Mouse (Mus musculus) intestine, embryonic 16.5 days (tissue): ENCODE measurements around the gene Zzef1. TPM values are rescaled to one million over a fixed set of nuclear protein-coding genes. Genes with fewer than 3 reads are reported as not detected.
A peak's percentile ranks its signal among the peaks of the same experiment; 100 is the strongest.

Experiments
- ATAC-seq: fragments of 200-750 bp; cut with Nextera tagmentation; 2 replicates; pipeline ENCODE4 v1.8.0; 2017; ENCODE audit warnings: moderate TSS enrichment, moderate library complexity
- H3K27ac ChIP-seq: fragments of 300-500 bp; sonication (generic); 2 replicates; pipeline ENCODE4 v1.5.1; 2014; ENCODE audit warnings: mild to moderate bottlenecking, low read length
- H3K27me3 ChIP-seq: fragments of 300-500 bp; sonication (generic); replicated peaks from 2 replicates; pipeline ENCODE4 v1.6.1; 2014; ENCODE audit warnings: low read length, control low read depth, mixed read lengths; ENCODE audit not compliant: control insufficient read depth, insufficient read depth
- H3K36me3 ChIP-seq: fragments of 300-500 bp; sonication (generic); 2 replicates; pipeline ENCODE4 v1.6.1; 2014; ENCODE audit warnings: low read length, control low read depth; ENCODE audit not compliant: control insufficient read depth, insufficient read depth
- H3K4me1 ChIP-seq: fragments of 300-500 bp; sonication (generic); 2 replicates; pipeline ENCODE4 v1.6.1; 2014; ENCODE audit warnings: low read length, control low read depth, mixed read lengths; ENCODE audit not compliant: control insufficient read depth, insufficient read depth
- H3K4me2 ChIP-seq: fragments of 300-500 bp; sonication (generic); 2 replicates; pipeline ENCODE4 v1.6.1; 2014; ENCODE audit warnings: low read depth, low read length, control low read depth
- H3K4me3 ChIP-seq: fragments of 300-500 bp; sonication (generic); 2 replicates; pipeline ENCODE4 v1.5.1; 2014; ENCODE audit warnings: mild to moderate bottlenecking, low read length
- H3K9ac ChIP-seq: fragments of 300-500 bp; sonication (generic); 2 replicates; pipeline ENCODE4 v1.6.1; 2014; ENCODE audit warnings: low read depth, low read length
- H3K9me3 ChIP-seq: fragments of 300-500 bp; sonication (generic); 2 replicates; pipeline ENCODE4 v1.6.1; 2016; ENCODE audit warnings: low read length, control low read depth; ENCODE audit not compliant: control insufficient read depth
- WGBS: fragments of 180-500 bp; shearing (Covaris S2); extraction: QIAGEN DNeasy Blood & Tissue Kit; methylation state at CpG from one replicate; pipeline ENCODE4 v1.1.7; 2014; 5-methylcytosine and 5-hydroxymethylcytosine counted together
- microRNA-seq: library from miRNA; unstranded; fragments of <30 nt; microRNA quantifications from one replicate; pipeline ENCODE4, GENCODE M21; 2016
- polyA plus RNA-seq: library from polyadenylated mRNA; unstranded; fragments of >200 nt; fragmentation: Nextera tagmentation; extraction: Ambion mirVana; gene quantifications from 2 replicates; pipeline ENCODE4 v1.2.1, GENCODE M21; 2015

Zzef1 gene
- polyA plus RNA-seq, 1 experiment from 2014 or later: 11.3 TPM

DNA sequence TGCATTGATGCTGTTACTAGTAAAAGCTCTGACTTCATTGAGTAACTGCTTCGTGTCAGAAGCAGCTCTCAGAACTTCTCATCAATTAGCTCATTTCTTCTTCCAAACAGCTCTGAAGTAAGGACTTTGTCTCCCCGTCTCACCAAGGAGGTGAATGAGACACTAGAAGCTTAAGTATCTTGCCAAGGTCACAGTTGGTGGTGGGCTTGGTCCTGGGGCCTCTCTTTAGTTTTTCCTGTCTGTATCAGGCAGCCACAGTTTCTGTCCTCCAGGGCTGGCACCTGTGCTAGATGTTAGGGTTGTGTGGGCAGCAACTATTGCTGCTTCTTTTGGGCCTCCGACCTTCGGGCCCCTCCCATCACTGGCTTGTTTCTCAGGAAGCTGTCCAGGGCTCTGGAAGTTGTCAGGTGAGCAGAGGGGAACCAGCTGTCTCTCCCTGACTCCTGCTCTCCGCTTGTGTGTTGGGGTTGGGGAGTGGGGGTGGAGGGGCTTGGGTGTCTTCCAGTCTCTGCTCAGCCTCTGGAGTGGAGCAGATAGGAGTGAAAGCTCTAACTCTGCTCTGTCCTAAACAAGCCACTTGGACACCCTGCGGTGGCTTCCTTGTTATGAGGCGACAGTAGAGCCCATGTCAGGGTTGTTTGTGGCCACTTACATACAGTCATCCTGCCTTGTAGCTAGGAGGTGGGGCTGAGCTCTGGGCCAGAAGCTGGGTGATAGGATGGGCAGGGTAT lies 167.2 kb downstream of the Zzef1 start:
- 37% methylated on average over 7 of the region's 7 CpGs for WGBS
- Histone ChIP-seq H3K9me3 (no peaks in the 10 kb centered on the region), H3K9ac (peak overlapping the region; percentile 29; the same call in 1 of the 2 replicates), H3K27me3 (peaks cover 5% of the 10 kb centered on the region; the same call in 1 of the 2 replicates), H3K4me1 (peaks cover 40% of the 10 kb centered on the region), H3K4me3 (no peak overlapping the region), H3K4me2 (peak overlapping the region; percentile 33), H3K36me3 (no peaks in the 10 kb centered on the region), H3K27ac (peak overlapping the region; percentile 77)
- peak; percentile 47 for ATAC-seq

DNA sequence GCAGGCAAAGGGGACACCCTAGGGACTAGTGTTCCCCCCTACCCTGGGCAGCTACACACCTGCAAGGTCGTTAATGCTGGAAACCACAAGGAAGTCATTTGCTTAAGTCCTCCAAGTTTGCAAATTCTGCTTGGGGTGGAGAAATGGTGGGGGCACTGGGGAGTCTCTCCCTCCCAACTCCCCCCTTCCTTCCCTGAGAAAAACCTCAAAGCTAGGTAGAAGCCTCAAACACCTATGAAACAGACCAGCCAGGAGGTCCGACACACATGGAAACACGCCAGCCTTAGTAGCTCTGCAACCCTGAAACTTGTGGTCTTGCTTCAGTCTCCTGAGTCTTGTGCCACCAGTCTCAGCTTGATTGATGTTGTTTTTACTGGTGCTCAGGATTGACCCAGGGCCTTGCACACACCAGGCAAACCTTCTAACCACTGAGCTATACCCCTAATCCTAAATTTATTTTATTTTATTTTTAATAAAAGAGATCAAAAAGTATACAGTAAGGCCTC lies 167.8 kb downstream of the Zzef1 start:
- no peak overlapping the region for H3K4me3 ChIP-seq
- H3K4me1 ChIP-seq: peaks cover 40% of the 10 kb centered on the region
- peak overlapping the region; percentile 52 for H3K27ac ChIP-seq
- no peaks in the 10 kb centered on the region for H3K9me3 ChIP-seq
- H3K4me2 ChIP-seq: 0 out of 2 replicates have a peak overlapping the region, but pooled peaks have one; percentile 33
- no peaks in the 10 kb centered on the region for H3K36me3 ChIP-seq
- 42% methylated on average over 3 of the region's 3 CpGs for WGBS
- H3K9ac ChIP-seq: no peak overlapping the region; the same call in 1 of the 2 replicates
- H3K27me3 ChIP-seq: peaks cover 5% of the 10 kb centered on the region; the same call in 1 of the 2 replicates
- ATAC-seq: no peak

DNA sequence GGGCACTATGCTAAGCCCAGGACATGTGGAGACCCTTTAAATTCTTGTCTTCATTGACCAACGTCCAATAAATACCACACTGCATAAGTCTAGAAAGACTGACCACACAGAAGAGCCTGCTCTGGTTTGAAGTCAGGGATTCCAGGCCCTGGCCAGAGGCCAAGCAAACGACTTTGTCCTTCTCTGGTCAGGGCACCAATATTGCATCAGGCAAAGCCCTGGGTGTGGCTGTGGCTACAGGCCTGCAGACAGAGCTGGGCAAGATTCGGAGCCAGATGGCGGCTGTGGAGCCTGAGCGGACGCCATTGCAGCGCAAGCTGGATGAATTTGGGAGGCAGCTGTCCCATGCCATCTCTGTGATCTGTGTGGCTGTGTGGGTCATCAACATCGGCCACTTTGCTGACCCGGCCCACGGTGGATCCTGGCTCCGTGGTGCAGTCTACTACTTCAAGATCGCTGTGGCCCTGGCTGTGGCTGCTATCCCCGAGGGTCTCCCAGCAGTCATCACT lies 179.0 kb downstream of the Zzef1 start:
- H3K9me3 ChIP-seq: no peaks in the 10 kb centered on the region
- H3K4me2 ChIP-seq: no peak overlapping the region
- no peak overlapping the region for H3K9ac ChIP-seq
- H3K27me3 ChIP-seq: no peaks in the 10 kb centered on the region
- ATAC-seq: no peak
- H3K27ac ChIP-seq: no peak overlapping the region
- H3K4me3 ChIP-seq: no peak overlapping the region
- no peaks in the 10 kb centered on the region for H3K36me3 ChIP-seq
- 0 out of 2 replicates have a peak, but pooled peaks cover 4% of the 10 kb centered on the region for H3K4me1 ChIP-seq
- 81% methylated on average over 13 of the region's 13 CpGs for WGBS

Small RNA genes lying within 50 kb of the gene (microRNA-seq; reads per million reads assigned to microRNA genes)
- not detected for gene Gm44467

Other genes with a start within 250 kb of the Zzef1 start
- gene Spns3, start 245.7 kb upstream of the Zzef1 start, polyA plus RNA-seq: 3.2 and 5.7 TPM in 2 replicates
- 49.1 and 50.0 TPM in 2 replicates for gene Ube2g1, start 188.9 kb upstream of the Zzef1 start, polyA plus RNA-seq
- gene Ankfy1, start 106.2 kb upstream of the Zzef1 start, polyA plus RNA-seq: 14.1 and 17.4 TPM in 2 replicates
- gene Cyb5d2, start 84 bp upstream of the Zzef1 start, polyA plus RNA-seq: 4.8 and 5.1 TPM in 2 replicates
- gene Atp2a3, start 164.9 kb downstream of the Zzef1 start, polyA plus RNA-seq: 28.1 and 28.8 TPM in 2 replicates
- gene P2rx1, start 202.9 kb downstream of the Zzef1 start, polyA plus RNA-seq: 15.7 and 16.5 TPM in 2 replicates
- 8.1 and 8.9 TPM in 2 replicates for gene Camkk1, start 222.8 kb downstream of the Zzef1 start, polyA plus RNA-seq